Mouse (Mus musculus) telencephalon, adult 2 months (tissue): ENCODE measurements around the gene Fcgr1.
"Not testable (repeated sequence)": the region's sequence is repeated elsewhere in the genome, so short reads cannot be mapped to it uniquely, and the experiment has no call there.

Experiments
- DNase-seq: peaks from one replicate; pipeline ENCODE4 v3.0.0-alpha.2; 2011; ENCODE audit warnings: low read depth, low spot score

Gene Fcgr1

DNA sequence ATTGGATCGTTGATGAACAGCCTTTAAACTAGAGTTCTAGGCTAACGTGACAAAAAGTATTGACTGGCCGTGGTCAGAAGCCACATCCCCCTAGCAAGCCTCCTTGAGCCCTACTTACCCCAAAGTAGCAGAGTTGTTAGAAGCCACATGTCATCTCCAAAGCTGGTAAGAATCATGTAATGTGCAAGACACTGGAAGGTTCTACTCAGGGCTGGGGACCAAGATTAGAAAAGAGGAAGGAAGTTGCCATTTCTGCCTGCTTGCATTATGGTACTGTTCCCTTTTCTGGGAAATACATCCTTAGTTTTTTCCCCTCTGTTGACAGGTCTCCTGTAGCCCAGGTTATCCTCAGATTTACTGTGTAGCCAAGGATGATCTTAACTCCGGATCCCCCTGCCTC, at the start of gene Fcgr1:
Fcgr1 (minus strand) TSS at position 183 of the 400 bp plus-strand sequence.
- no peak for DNase-seq

DNA sequence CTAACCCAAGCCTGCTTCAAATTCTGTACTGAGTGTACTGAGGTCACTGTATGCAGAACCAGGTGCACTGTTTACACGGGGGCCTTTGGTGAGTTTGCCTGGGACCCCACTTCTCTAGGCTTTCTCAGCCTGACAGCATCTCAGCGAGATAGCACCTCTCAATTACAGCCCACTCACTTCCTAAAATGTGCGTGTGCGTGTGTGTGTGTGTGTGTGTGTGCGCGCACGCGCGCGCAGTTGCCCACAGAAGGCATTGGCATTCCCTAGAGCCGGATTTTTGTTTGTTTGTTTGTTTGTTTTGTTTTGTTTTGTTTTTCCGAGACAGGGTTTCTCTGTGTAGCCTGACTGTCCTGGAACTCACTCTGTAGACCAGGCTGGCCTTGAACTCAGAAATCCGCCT, 48.9 kb upstream of the Fcgr1 start:
- DNase-seq = not testable (repeated sequence)

DNA sequence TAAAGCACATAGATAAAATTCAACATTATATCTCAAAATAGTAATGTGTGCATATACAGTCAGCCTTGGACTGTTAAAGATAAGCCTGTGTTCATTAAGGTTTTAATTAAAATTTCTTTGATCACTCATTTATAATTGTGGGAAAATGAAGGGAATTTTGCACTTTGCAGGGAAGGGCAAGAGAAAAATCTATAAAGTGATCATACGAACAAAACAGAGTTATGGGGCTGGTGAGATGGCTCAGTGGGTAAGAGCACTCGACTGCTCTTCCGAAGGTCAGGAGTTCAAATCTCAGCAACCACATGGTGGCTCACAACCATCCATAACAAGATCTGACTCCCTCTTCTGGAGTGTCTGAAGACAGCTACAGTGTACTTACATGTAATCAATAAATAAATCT, 48.3 kb upstream of the Fcgr1 start:
- DNase-seq = not testable (repeated sequence)

DNA sequence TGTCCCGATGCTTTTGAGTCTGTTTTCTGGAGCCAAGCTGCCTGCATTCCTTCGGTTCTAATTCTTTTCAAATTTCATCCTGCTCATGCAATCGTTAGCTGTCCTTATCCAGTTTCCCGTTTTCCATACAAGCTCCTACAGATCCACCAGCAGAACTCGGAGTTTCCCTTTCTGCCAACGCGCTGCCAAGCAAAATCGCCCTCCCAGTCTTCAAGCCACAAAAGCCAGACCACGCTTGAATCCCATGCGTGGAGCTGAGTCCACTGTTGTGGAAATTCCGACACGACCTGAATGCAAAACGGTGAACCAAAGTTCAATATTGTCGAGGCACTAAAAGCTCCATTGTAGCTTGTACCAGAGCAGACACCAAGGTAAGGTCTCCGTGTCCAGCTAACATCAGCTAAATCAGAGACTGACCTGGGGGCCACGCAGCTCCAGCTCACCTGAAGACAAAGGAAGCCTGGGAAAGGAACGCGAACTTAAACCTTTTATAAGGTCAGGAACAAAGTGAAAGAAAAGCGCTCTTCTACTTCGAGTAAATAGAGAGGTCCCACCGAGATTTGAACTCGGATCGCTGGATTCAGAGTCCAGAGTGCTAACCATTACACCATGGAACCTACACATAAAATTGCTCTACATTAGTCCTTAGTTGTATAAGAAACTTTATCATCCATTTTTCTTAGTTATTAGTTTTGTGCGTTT, 47.0 kb upstream of the Fcgr1 start:
- DNase-seq = no peak

DNA sequence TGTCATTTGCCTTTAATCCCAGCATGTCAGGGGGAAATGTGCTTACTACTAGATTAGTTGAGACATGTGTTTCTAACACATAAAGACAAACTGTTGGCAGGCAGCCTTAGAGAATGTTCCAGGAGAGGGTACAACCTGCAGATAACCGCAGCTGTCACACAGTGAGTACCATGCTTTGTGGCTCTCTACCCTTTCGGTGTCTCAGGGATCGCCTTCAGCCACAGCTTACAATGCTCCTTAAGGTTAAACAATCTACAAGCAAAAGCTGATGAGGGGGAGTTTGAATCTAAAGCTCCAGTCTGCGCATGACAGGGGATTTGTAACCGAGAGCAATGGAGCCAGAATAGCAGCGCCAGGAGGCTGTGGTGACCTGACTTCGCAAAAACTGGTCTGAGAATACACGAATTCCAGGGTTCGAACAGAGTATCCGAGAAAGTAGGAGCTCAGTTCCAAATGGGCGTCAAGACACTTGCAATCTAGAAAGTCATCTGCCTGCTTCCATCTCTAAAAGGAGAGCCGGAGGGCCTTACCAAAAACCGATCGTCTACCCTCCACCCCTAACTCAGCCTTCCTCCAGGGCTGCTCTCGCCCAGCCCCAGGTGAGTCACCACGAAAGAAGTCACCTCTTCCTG, 45.2 kb upstream of the Fcgr1 start:
- no peak for DNase-seq

DNA sequence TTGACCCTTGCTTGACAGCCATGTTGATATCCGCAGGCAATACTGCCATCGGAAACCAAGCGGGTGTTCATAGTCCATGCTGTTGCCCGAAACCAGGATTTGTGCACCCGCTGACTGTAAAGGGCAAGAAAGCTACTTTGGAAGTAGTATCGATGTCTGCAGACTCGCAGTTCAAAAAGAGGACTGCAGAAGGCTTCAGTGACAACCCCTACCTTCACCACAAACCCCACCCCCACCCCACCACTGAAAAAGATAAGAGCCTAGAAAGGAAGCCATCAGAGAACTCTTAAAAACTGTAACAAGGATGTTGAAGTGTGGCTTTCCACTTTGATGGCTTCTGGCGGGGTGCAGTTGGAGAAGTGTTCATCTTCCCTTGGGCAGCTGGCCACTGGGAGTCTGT, 44.3 kb upstream of the Fcgr1 start:
- no peak for DNase-seq

DNA sequence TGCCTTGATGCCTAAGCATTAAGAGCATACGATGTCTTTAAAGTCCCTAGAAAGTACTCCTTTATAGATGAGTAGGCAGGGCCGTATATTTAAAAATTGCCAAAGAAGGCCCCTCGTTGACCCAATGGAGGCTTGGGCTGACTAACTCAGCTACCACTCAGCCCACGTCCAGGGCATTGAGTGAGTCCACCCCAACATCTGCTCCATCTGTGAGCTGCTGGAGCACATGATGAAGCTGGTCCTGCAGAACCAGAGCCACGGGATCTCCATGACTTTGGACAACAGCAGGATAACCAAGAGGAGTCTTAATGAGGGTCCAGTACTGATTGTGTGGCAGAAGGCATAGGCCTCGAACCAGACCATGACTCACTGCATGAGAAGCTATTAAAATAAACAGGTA, 43.5 kb upstream of the Fcgr1 start:
- DNase-seq = no peak

DNA sequence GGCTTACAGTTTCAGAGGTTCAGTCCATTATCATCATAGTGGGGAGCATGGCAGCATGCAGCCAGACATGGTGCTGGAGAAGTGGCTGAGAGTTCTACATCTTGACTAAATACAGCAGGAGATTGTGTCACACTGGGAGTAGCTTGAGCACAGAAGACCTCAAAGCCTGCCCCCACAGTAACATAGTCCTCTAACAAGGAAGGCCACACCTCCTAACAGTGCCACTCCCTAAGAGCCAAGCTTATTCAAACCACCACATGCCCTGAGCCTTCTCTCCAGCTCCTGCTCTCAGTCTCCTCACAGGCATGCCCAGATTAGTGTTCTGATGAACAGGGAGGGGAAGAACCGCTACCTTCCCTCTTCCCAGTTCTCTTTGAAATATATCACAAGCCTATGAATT, 42.9 kb upstream of the Fcgr1 start:
- DNase-seq = no peak

DNA sequence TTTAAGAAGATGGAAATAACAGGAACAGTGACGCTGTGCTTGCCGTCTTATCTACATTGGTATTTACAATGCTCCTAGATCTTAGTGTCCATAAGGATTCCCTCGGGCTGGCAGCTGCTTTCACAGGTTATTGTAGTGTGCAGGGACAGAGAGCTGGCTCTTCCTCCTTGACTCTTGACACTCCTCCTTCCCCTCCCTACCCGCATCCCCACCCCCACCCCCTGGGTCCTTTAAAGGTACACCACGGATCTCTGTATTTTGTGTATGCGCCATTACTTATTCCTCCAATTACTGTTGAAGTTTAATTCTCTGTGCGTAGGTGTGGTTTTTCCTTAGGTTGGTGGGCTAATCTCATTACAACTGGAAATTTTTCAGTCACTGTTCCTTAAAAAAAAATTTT, 41.8 kb upstream of the Fcgr1 start:
- DNase-seq = no peak

DNA sequence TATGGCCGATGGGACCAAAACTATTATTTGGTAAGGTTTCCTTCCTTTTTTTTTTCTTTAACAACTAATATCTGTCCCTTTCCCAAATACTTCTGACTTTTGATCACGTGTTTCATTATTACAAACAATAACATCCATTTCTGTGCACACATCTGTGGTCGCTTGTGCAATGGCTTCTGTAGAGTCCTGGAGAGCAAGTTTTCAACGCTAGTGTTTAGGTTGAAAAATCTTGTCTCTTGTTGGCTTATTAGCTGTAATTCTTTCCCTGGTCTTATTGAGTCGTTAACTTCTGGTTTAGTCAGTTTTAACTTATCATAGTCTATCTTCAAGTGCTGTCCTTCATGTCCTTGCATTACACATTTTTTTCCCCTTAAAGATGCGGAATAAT, 41.4 kb upstream of the Fcgr1 start:
- no peak for DNase-seq

DNA sequence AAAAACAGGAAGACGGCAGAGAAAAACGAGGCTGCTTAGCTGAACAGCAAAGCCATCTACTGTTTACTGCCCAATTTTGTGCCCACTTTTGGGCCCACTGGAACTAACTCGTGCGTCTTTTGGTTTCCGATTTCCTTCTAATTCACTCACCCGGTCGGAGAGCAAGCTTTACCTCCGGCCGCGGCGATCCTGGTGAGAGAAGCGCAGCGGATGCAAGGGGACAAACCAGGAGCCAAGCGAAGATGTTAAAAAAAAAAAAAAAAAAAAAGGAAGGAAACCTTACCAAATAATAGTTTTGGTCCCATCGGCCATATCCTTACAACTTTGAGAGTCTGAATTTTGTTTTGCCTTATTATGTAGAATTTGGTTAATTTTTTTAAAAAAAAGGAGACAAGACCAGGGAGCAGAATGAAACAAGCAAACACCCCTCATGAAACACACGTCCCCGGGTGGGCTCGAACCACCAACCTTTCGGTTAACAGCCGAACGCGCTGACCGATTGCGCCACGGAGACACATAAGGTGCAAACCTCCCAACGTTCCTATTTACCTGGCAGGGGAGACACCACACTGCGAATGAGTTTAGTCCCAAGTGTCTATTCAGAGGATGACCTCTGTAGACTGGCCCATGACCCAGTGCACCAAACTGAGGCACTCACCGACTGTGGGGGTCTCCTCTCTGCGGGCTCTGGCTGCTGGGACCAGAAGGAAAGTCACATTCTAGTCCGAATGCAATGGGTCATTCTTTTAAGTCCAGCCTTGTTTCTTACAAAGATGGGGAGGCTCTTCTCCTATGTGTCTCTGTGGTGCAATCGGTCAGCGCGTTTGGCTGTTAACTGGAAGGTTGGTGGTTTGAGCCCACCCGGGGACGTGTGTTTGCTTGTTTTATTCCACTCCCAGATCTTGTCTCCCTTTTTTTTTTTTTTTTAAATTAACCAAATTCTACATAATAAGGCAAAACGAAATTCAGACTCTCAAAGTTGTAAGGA, 40.7 kb upstream of the Fcgr1 start:
- no peak for DNase-seq

DNA sequence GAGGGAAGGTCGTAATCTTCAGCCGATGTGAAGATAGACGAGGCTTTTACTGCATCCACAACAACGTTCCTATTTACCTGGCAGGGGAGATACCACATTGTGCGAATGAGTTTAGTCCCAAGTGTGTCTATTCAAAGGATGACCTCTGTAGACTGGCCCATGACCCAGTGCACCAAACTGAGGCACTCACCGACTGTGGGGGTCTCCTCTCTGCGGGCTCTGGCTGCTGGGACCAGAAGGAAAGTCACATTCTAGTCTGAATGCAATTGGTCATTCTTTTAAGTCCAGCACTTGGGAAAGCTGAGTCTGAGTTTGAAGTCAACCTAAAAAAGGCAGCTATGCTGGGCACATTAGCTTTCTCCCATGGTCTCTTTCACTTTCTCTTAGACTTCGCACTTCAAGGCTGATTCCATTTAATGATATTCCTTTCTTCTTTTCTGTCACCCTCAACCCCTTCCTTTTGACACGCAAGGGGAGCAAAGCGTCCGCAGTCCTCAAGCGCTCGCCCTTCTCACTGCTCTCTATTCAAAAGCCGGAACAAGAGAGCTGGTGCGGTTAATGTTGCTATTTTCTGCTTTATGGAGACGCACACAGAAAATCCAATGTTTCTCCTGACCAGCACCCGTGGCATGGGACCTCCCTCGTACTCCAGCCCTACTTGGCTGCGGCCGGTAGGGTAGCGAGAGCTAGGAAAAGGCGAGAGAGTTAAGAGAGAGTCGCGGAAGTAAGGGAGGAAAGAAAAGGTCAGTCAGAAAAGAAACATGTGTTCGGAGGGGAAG, 39.8 kb upstream of the Fcgr1 start:
- no peak for DNase-seq

DNA sequence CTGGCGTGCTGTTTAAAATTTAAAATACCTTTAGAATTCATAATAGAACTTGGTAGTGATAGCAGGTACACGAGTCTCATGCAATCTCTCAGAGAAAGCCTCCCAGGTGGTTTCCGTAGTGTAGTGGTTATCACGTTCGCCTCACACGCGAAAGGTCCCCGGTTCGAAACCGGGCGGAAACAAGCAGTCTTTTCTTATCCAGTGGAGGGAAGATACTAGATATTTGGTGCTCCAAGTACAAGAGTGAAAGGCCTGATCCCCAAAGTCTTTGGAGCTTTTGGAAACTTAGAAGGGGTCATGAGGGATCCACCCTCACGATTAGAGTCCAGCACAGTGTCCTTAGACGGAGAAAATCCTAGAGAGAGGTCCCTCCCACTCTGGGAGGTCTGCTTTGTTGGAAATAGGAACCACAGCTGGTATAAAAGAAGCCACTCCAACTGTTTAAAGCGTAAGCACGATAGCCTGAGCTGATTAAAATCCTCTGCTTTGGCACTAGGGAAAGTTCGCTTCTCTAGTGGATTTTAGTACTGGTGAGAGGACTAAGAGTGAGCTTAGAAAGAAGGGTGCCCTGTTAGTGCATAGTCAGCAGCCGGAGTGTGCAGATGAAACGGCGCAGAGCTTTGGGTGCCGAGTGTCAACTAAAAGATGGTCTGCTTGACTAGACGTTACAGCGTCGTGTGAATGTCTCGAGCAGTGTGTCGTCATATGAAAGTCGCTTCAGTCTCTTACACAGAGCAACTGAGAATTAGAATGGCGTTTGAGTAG, 39.0 kb upstream of the Fcgr1 start:
- no peak for DNase-seq

DNA sequence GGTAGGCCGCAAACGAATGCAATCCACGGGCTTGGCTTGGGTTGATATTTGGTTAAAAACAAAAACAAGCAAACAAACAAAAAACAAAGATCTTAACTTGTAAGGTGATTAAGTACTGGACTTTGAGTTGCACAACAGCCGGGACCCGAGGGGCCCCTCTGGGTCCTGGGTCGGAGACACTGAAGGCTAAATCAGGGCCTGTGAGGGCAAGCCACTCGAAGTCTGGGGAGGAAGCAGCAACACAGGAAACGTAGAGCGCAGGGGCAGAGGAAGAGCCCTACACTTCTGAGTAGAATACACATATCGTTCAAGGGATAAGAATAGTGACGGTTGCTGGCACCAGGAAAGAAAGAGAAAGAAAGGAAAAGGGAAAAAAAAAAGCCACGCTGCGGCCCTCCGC, 38.2 kb upstream of the Fcgr1 start:
- DNase-seq = no peak

DNA sequence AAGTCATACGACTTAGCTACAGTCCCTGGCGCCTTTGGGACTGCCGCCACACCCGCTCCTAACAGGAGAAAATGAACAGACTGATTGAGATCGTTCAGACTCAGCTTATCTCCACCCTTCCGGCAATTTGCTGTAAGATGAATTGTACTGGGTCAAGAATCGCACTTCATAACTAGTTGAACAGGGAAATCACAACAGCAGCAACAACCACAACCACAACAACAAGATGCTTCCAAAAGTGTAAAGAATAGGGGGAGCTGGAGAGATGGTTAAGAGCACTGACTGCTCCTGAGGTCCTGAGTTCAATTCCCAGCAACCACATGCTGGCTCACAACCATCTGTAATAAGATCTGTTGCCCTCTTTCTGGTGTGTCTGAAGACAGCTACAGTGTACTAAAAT, 37.7 kb upstream of the Fcgr1 start:
- DNase-seq = no peak

DNA sequence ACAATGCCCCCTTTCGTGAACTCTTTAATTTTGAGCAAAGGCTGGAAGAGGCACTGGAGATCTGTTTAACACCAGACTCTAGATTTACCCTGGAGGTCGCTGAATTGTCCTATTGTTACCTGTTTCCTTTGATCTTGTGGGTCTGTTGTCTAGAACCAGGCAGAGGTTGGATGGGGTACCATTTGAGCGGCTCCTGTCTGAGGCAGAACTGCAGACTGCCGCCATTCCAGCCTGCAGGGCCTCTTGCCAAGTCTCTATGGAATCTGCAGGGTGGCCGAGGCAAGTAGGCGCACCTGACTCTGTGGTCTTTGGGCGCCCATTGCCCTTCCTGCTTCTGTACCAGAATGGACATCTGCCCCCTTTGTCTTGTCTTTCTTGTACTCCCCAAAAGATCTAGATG, 36.8 kb upstream of the Fcgr1 start:
- DNase-seq = no peak

DNA sequence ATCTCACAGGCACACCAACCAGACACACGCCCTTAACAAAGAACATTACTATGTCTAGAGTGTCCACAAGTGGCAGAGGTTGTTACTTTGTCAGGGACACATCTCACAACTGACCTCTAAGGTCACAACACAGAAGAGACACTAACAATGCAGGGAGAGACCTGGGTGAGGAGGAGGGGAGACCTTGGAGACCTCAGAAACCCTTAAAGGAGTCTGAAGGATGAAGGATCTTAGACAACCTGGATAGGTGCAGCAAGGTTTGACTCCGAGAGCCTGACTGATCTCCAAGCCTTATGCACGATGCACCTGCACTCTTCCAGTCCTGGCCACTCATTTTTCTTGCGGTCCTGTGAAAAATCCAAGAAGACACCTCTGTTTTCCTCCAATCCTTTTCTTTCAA, 36.4 kb upstream of the Fcgr1 start:
- DNase-seq = no peak

DNA sequence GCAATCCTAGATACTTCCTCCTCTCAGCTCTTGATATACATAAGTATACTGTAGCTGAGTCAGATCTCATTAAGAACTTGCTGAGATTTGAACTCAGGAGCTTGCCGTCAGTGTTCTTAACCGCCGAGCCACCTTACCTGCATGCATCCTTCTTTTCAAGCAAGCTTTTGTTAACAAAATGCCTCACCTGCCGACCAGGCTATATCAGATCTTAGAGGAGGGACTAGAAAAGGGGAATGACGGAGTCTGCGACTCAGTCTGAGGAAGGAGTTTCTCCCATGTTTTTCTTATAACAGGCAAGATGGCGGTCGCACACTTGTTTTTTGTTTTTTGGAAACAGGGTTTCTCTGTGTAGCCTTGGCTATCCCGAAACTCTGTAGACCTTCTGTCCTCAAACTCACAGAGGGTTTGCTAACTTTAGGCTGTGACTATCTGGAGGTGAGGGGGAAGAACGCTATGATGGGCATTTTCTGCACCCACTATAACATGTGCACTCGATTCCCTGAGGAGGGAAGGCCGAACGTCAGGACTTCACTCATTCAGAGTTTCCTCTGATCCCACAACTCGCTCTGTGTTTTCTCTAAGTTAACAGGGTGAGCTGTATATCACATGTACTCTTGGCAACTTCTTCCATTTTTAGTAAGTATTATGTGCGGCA, 35.1 kb upstream of the Fcgr1 start:
- DNase-seq = no peak

DNA sequence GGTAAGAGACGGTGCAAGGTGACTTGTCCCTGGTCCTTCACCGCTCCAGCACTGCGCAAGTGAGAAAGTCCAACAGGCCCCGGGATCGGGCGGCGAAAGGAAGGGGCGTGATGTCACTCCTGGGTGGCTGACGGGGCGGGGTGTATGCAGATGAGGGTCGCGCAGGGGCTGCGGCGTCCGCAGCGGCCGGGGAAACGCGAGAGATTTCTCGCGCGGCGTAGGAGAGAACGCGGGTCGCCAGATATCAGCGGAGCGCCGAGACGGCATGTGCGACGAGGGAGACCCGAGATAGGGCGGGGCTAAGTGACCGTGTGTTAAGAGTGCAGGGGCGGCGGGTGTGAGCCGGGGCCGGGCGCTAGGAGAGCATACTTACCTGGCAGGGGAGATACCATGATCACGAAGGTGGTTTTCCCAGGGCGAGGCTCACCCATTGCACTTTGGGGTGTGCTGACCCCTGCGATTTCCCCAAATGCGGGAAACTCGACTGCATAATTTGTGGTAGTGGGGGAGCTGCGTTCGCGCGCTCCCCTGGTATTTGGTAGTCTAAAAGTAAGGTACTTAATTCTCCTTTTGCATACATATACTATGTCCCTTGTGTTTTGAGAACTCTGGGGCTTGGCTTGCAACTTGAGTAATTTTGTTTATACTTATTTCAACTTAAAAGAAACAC, 34.4 kb upstream of the Fcgr1 start:
- DNase-seq = not testable (repeated sequence)

DNA sequence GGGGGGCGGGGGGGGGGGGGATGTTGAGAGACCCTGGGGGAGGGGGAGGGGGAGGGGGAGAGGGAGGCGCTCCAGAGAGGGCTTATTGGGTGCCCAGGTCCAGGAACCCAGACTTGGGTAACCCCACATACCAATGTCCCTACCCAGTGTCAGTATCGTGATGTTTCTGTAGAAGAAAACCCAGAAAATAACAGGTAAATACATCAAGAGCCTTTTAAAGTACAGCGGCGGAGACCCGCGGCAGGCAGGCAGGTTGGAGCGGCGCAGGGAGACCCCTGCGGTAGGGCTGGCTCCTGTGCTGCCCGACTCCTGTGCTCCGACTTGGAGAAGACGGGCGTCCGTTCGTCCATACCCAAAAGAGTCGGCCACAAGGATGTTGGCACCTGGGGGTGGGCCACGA, 33.9 kb upstream of the Fcgr1 start:
- no peak for DNase-seq
